Mouse (Mus musculus) ES-E14 (cell line): ENCODE results near the gene Trio.

ENCODE experiments used
- CHD2 ChIP-seq: IDR thresholded peaks from 2 replicates; pipeline ENCODE4 v1.6.1; 2014; ENCODE audit warnings: mild to moderate bottlenecking, low read depth, low read length, inconsistent platforms
- HCFC1 ChIP-seq: IDR thresholded peaks from 2 replicates; pipeline ENCODE4 v1.6.1; 2012; ENCODE audit warnings: low read length, inconsistent platforms, borderline replicate concordance; ENCODE audit not compliant: insufficient read depth
- MAFK ChIP-seq: IDR thresholded peaks from 2 replicates; pipeline ENCODE4 v1.6.1; 2014; ENCODE audit warnings: mild to moderate bottlenecking, low read depth, low read length, inconsistent platforms; ENCODE audit not compliant: insufficient read depth
- ZC3H11A ChIP-seq: IDR thresholded peaks from 2 replicates; pipeline ENCODE4 v1.6.1; 2012; ENCODE audit warnings: low read depth, mild to moderate bottlenecking, inconsistent platforms, low read length, borderline replicate concordance

- TF ChIP-seq ZC3H11A (no peak), MAFK (no peak), CHD2 (no peak), HCFC1 (no peak)
Measured at GRCm38 (mm10) chr15:27862949-27863348, 162.7 kb downstream of the Trio start.
